Mouse (Mus musculus) brain, embryonic 14.5 days (tissue): ENCODE results near the gene Ankrd33. TPM values are rescaled to one million over a fixed set of nuclear protein-coding genes. Genes with fewer than 3 reads are reported as not detected.

Experiments used
- DNase-seq: peaks from one replicate; pipeline ENCODE4 v3.0.0-alpha.2; 2011; ENCODE audit warnings: low read depth
- CTCF ChIP-seq: fragments of 200-500 bp; IDR thresholded peaks from 2 replicates; pipeline ENCODE4 v1.5.1; 2012; ENCODE audit warnings: inconsistent platforms, mild to moderate bottlenecking, moderate library complexity, borderline replicate concordance; ENCODE audit not compliant: insufficient read depth, insufficient read length; ENCODE audit errors: extremely low read depth
- POLR2A ChIP-seq: fragments of 200-500 bp; IDR thresholded peaks from 2 replicates; pipeline ENCODE4 v1.6.1; 2012; ENCODE audit warnings: mild to moderate bottlenecking, inconsistent platforms, borderline replicate concordance; ENCODE audit not compliant: poor library complexity, insufficient read depth, insufficient read length, severe bottlenecking; ENCODE audit errors: extremely low read depth
- polyA plus RNA-seq: library from polyadenylated mRNA; depleted of rRNA; stranded (reverse); fragments of >200 nt; gene quantifications from 2 replicates; pipeline ENCODE4 v1.2.3, GENCODE M21; 2012; rRNA removed

Gene Ankrd33
- polyA plus RNA-seq, 1 experiment: not detected

GRCm38 (mm10) chr15:101163854-101164253 lies 48.3 kb downstream of the Ankrd33 start:
- TF ChIP-seq POLR2A (no peak), CTCF (no peak)
- DNase-seq: peak; percentile 85

GRCm38 (mm10) chr15:101164291-101164690 lies 48.7 kb downstream of the Ankrd33 start:
- no peak for DNase-seq
- TF ChIP-seq CTCF (no peak), POLR2A (no peak)

- TF ChIP-seq POLR2A: no peak
- no peak for TF ChIP-seq CTCF
- peak; percentile 55 for DNase-seq
Measured at GRCm38 (mm10) chr15:101165658-101166437, 50.3 kb downstream of the Ankrd33 start.

GRCm38 (mm10) chr15:101167553-101167952 lies 52.0 kb downstream of the Ankrd33 start:
- DNase-seq: no peak
- TF ChIP-seq POLR2A: no peak
- no peak for TF ChIP-seq CTCF

Other genes with a start within 250 kb of the Ankrd33 start
- gene Scn8a, start 245.9 kb upstream of the Ankrd33 start, polyA plus RNA-seq: 31.5 and 38.3 TPM in 2 replicates
- gene Gm47841, start 68.4 kb upstream of the Ankrd33 start, polyA plus RNA-seq: not detected in 2 replicates
- 1.5 and 2.1 TPM in 2 replicates for gene Fignl2, start 37.2 kb upstream of the Ankrd33 start, polyA plus RNA-seq
- gene Acvrl1, start 12.8 kb downstream of the Ankrd33 start, polyA plus RNA-seq: 8.5 and 11.6 TPM in 2 replicates
- gene Acvr1b, start 58.3 kb downstream of the Ankrd33 start, polyA plus RNA-seq: 62.5 and 75.3 TPM in 2 replicates
- gene Grasp, start 108.4 kb downstream of the Ankrd33 start, polyA plus RNA-seq: 4.9 and 6.5 TPM in 2 replicates
- 5.4 and 10.5 TPM in 2 replicates for gene Nr4a1, start 138.5 kb downstream of the Ankrd33 start, polyA plus RNA-seq
- gene Atg101, start 168.5 kb downstream of the Ankrd33 start, polyA plus RNA-seq: 58.9 and 75.1 TPM in 2 replicates
- gene 6030408B16Rik, start 177.5 kb downstream of the Ankrd33 start, polyA plus RNA-seq: 0.41 and 0.42 TPM in 2 replicates